Comparison of ENCODE assay signal across 34 mouse cellular contexts in genomic region chr5:133833217-133833616, GRCm38 (mm10).
"Had no signal": no experiment of that assay in that cellular context is flagged by ENCODE, and none has a peak within 500 bp of the region (broad histone marks: within the 10 kb centered on the region; RNA-seq: fewer than 3 reads in every experiment).

No protein-coding gene starts in this region.

- ATAC-seq: hindbrain, embryonic 16.5 days; hindbrain, postnatal 0 days; inflammation-experienced regulatory T-cells, adult 6 months; intestine, embryonic 15.5 days; intestine, embryonic 16.5 days; intestine, postnatal 0 days had no signal

- H3K27ac ChIP-seq: heart, embryonic 10.5 days; heart, embryonic 13.5 days; heart, embryonic 15.5 days; hindbrain, embryonic 10.5 days; hindbrain, embryonic 12.5 days; hindbrain, embryonic 13.5 days; hindbrain, embryonic 14.5 days; hindbrain, embryonic 15.5 days; hindbrain, postnatal 0 days; intestine, embryonic 15.5 days; kidney, embryonic 15.5 days; kidney, postnatal 0 days; layer of hippocampus, adult 2 months had no signal

- H3K9me3 ChIP-seq: heart, embryonic 10.5 days; heart, embryonic 12.5 days; heart, embryonic 13.5 days; heart, embryonic 15.5 days; hindbrain, embryonic 10.5 days; hindbrain, embryonic 12.5 days; hindbrain, embryonic 13.5 days; hindbrain, embryonic 15.5 days; intestine, embryonic 15.5 days; kidney, embryonic 15.5 days had no signal

- DNase-seq: heart, postnatal 10 days; heart, postnatal 14 days; heart, postnatal 36 days; heart, postnatal 4 days; kidney, adult 11 months; kidney, adult 18-20 months; kidney, adult 2 months; kidney, adult 8-10 months; kidney, adult 9 months; kidney, postnatal 10 days; kidney, postnatal 14 days; kidney, postnatal 25 days; kidney, postnatal 36 days; kidney, postnatal 4 days; layer of hippocampus, adult 9-11 months; layer of hippocampus, postnatal 36 days had no signal

- H3K4me1 ChIP-seq: heart, embryonic 10.5 days; heart, embryonic 12.5 days; heart, embryonic 13.5 days; heart, embryonic 15.5 days; hindbrain, embryonic 10.5 days; hindbrain, embryonic 12.5 days; hindbrain, embryonic 13.5 days; hindbrain, embryonic 15.5 days; intestine, embryonic 15.5 days; kidney, embryonic 15.5 days had no signal

- H3K4me2 ChIP-seq: heart, embryonic 12.5 days; heart, embryonic 13.5 days; heart, embryonic 15.5 days; hindbrain, embryonic 12.5 days; hindbrain, embryonic 13.5 days; hindbrain, embryonic 14.5 days; hindbrain, embryonic 15.5 days; intestine, embryonic 15.5 days; kidney, embryonic 15.5 days had no signal

- H3K9ac ChIP-seq: heart, embryonic 12.5 days; heart, embryonic 13.5 days; heart, embryonic 15.5 days; hindbrain, embryonic 12.5 days; hindbrain, embryonic 13.5 days; hindbrain, embryonic 14.5 days; hindbrain, embryonic 15.5 days; intestine, embryonic 15.5 days; kidney, embryonic 15.5 days had no signal

- H3K4me3 ChIP-seq: heart, embryonic 10.5 days; heart, embryonic 12.5 days; heart, embryonic 13.5 days; heart, embryonic 15.5 days; hindbrain, embryonic 10.5 days; hindbrain, embryonic 12.5 days; hindbrain, embryonic 13.5 days; hindbrain, embryonic 15.5 days; intestine, embryonic 15.5 days; kidney, embryonic 15.5 days; layer of hippocampus, adult 2 months had no signal

- H3K27me3 ChIP-seq: heart, embryonic 12.5 days; heart, embryonic 13.5 days; heart, embryonic 15.5 days; hindbrain, embryonic 12.5 days; hindbrain, embryonic 13.5 days; hindbrain, embryonic 15.5 days; intestine, embryonic 15.5 days; kidney, embryonic 15.5 days had no signal

- H3K36me3 ChIP-seq: heart, embryonic 10.5 days; heart, embryonic 12.5 days; heart, embryonic 13.5 days; heart, embryonic 15.5 days; hindbrain, embryonic 10.5 days; hindbrain, embryonic 12.5 days; hindbrain, embryonic 13.5 days; hindbrain, embryonic 15.5 days; intestine, embryonic 15.5 days; kidney, embryonic 15.5 days had no signal
